Mouse (Mus musculus) liver, postnatal 0 days (tissue): ENCODE measurements around the gene Slc24a4.

ENCODE experiments used
- CTCF ChIP-seq: sonication (generic); IDR thresholded peaks from 2 replicates; pipeline ENCODE4 v1.5.1; 2016; ENCODE audit warnings: antibody characterized with exemption, low read depth
- EP300 ChIP-seq: IDR thresholded peaks from 2 replicates; pipeline ENCODE4 v1.6.1; 2016; ENCODE audit warnings: antibody characterized with exemption, low read depth, mild to moderate bottlenecking

GRCm38 (mm10) chr12:102190820-102191219 is 62.3 kb downstream of the Slc24a4 start:
- TF ChIP-seq EP300 (no peak), CTCF (no peak)
